Mouse (Mus musculus): ENCODE results near the gene Neil1.

Neil1 gene

DNA sequence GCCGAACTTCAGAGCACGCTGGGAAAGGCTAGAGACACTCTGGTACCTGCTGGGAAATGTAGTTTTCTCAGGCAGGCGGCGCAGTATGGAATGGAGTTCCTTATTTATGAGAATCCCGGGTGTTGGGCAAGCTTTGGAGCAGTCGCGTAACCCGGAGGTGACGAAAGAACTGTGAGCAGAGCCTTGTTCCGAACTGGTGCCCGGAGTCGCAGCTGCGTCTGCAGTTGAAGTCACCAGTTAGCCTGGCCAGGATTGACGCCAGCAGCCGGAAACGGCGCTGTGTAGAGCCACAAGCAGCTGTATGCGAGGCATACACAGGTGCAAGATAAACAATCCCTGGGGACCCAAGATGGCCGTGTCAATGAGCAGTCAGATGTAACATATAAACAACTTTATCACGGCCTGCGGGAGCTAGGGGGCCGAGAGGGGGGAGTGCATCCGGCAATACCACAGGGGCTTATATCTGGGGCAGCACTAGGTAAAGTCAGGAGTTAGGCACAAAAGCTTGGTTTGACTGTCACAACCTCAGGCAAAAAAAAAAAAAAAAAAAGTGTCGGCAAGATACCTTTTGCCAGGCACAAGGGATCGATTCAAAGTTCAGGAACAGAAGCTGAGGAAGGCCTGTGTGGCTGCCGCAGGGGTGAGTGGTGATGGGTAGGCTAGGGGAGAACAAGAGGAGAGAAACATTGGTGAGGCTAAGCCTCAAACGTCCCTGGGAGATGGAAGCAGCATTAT lies at the start of gene Neil1:
TSS of gene Neil1 (minus strand) at position 162 of the 735 bp plus-strand sequence.
- ChIA-PET POLR2A (interaction anchor here (0.5 to 10.1 kb wide), 46 partner anchors 9 to 1724 kb away, joined by 3 to 165 read pairs (median 4); partner anchors contain the start of genes Commd4 (in 4 of the 4), Man2c1 (in 3 of the 4), Rpp25 (in 2 of the 4) and Sin3a (in 2 of the 4)), CTCF (interaction anchor here (0.6 to 2.3 kb wide), 12 partner anchors 13 to 499 kb away, joined by 3 to 10 read pairs (median 3); partner anchors contain the start of gene Man2c1 (in 1 of the 4))

DNA sequence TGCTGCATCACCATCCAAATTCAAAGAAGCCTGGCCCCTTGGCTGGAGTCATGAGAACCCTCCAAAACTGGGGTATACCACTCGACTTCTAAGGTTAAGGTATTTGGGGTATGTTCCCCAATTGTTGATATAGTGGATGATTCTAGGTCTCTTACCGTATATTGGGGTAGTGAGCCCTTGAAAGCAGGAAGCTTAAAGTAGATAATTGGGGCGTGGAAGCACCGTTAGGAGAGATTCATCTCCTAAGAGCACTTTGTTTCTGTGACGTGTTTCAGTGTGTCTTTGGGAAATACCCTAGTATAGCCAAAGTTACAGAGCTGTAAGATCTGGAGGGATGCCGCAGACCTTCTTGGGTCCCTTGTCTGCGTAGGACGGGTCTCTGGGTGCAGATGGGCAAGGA lies 49.3 kb upstream of the Neil1 start:
- POLR2A ChIA-PET, result interaction anchor here in 2 of 4 experiments (0.6 to 1.5 kb wide), 2 partner anchors 10 to 155 kb away, joined by 3 read pairs; no protein-coding TSS in a partner anchor

DNA sequence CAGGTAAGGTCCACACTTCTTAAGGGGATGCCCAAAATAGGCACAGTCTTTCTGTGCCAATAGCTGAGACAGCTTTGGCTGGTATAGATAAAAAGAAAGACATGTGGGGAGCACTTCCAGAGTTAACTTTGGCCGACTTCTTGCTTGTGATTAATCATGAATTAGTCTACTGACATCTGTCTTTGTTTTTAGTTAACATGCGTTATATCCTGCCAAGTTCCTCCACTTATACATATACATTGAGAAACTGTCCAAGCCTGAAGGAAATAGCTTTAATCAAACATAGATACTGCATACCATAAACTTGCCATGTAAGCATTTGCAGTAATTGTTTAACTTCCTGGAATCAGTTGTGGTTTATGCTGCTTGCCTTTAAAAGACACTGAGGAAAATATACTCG lies 48.6 kb upstream of the Neil1 start:
- ChIA-PET CTCF (interaction anchor here in 1 of 4 experiments (0.6 kb wide), 1 partner anchor 62 kb away, joined by 3 read pairs; no protein-coding TSS in a partner anchor), POLR2A (interaction anchor here in 1 of 4 experiments (0.5 kb wide), 1 partner anchor 86 kb away, joined by 5 read pairs; no protein-coding TSS in a partner anchor)

More for the DNA sequence above, 49.3 kb upstream of the Neil1 start:
- CTCF ChIA-PET, result no interaction called here

GRCm38 (mm10) chr9:57168411-57168810 lies 20.3 kb upstream of the Neil1 start:
- POLR2A ChIA-PET, result no interaction called here
- CTCF ChIA-PET, result interaction anchor here in 1 of 4 experiments (0.6 kb wide), 1 partner anchor 107 kb away, joined by 5 read pairs; no protein-coding TSS in a partner anchor

GRCm38 (mm10) chr9:57166173-57166572 lies 18.1 kb upstream of the Neil1 start:
- CTCF ChIA-PET, result no interaction called here
- POLR2A ChIA-PET, result interaction anchor here in 3 of 4 experiments (0.9 to 1.4 kb wide), 4 partner anchors 17 to 78 kb away, joined by 3 to 5 read pairs (median 4); partner anchors contain the start of gene Man2c1 (in 1 of the 3)

DNA sequence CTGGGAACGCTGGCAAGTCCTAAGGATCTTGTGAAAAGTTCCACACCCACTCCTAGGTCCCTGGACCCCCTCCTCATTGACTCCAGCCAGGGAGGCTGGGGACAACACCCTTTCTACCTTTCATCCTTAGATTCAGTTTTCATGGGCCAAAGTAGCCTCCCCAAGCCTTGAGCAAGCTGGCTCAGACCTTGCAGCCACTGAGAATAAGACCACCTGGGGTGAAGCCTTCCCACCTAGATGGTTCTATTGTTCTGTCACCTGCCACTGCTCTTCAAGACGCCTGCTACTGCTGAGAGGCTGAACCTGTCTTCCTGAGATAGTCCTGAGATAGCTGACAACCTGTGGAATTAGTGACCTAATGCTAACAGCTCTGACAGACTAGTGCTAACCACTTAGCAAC lies 15.0 kb upstream of the Neil1 start:
- POLR2A ChIA-PET, result interaction anchor here (0.7 to 8.8 kb wide), 23 partner anchors 7 to 601 kb away, joined by 3 to 67 read pairs (median 4); partner anchors contain the start of genes Neil1 (in 2 of the 4), Man2c1 (in 1 of the 4), Rpp25 (in 1 of the 4) and Snupn (in 1 of the 4)
- CTCF ChIA-PET, result interaction anchor here (0.6 to 1.8 kb wide), 8 partner anchors 43 to 360 kb away, joined by 3 to 16 read pairs (median 4); no protein-coding TSS in a partner anchor

DNA sequence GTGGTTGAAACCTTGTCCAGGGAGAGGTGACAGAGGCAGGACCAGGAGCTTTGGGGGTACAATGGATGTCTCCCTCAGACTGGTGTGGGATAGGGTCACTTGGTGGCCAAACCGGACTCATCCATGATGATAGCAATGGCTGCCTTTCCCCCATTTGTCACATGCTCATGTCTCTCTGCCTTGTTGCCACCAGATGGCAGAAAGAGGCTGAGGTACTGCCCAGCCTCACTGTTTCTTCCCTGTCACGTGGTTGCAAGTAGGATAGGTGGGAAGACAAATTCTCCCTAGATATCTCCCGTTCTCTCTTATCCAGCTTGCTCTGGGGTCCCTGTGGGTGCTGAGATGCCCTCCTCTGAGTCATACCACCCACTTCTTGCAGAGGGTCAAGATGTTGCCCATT lies 14.4 kb upstream of the Neil1 start:
- ChIA-PET CTCF (interaction anchor here (0.6 to 1.8 kb wide), 10 partner anchors 14 to 379 kb away, joined by 3 to 7 read pairs (median 4); partner anchors contain the start of gene Snx33 (in 1 of the 4)), POLR2A (interaction anchor here in 3 of 4 experiments (0.6 to 8.8 kb wide), 16 partner anchors 10 to 276 kb away, joined by 3 to 67 read pairs (median 4); partner anchors contain the start of genes Neil1 (in 2 of the 3), Imp3 (in 1 of the 3), Man2c1 (in 1 of the 3) and Snupn (in 1 of the 3))

GRCm38 (mm10) chr9:57158506-57158905 lies 10.4 kb upstream of the Neil1 start:
- POLR2A ChIA-PET, result interaction anchor here (0.5 to 8.8 kb wide), 26 partner anchors 9 to 383 kb away, joined by 3 to 67 read pairs (median 4); partner anchors contain the start of genes Neil1 (in 4 of the 4), Man2c1 (in 3 of the 4), Snupn (in 2 of the 4) and 1700017B05Rik (in 1 of the 4)
- CTCF ChIA-PET, result interaction anchor here (0.5 to 1.5 kb wide), 5 partner anchors 13 to 267 kb away, joined by 3 to 5 read pairs (median 3); no protein-coding TSS in a partner anchor

DNA sequence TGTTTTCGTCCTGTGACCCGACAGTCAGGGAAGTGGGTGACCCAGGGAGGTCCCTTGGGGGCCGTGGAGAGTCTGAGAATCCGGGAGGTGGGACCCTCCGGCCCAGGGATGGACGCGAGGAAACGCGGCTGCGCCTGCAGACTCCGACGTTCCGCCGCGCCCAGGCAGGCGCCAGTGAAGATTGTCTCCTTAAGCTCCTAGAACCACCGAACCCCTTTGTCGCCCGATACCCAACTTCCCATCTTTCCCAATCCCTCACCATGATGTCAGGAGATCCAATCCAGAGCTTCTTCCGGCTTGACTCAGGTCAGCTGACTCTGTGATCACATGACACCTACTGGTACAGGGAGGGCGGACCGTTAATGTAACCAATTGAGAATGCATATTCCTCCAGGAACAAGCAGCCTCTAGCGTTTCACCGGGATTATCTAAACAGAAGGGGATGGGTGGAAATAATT lies 9.9 kb upstream of the Neil1 start, which contains the start of gene Commd4:
TSS of gene Commd4 (minus strand) at position 319 of the 458 bp plus-strand sequence.
- ChIA-PET POLR2A (interaction anchor here (0.5 to 8.8 kb wide), 30 partner anchors 9 to 1066 kb away, joined by 3 to 67 read pairs (median 4); partner anchors contain the start of genes Neil1 (in 4 of the 4), Man2c1 (in 3 of the 4), Snupn (in 2 of the 4) and 1700017B05Rik (in 1 of the 4)), CTCF (interaction anchor here (0.5 to 1.5 kb wide), 7 partner anchors 13 to 267 kb away, joined by 3 to 5 read pairs (median 3); no protein-coding TSS in a partner anchor)

- POLR2A ChIA-PET, result interaction anchor here (0.6 to 8.8 kb wide), 28 partner anchors 8 to 1067 kb away, joined by 3 to 67 read pairs (median 4); partner anchors contain the start of genes Neil1 (in 4 of the 4), Man2c1 (in 2 of the 4), Snupn (in 2 of the 4) and 1700017B05Rik (in 1 of the 4)
- CTCF ChIA-PET, result interaction anchor here in 3 of 4 experiments (0.6 to 1.5 kb wide), 7 partner anchors 26 to 266 kb away, joined by 3 to 4 read pairs (median 3); partner anchors contain the start of gene Snx33 (in 1 of the 3)
Measured at GRCm38 (mm10) chr9:57157499-57157898, 9.4 kb upstream of the Neil1 start.

DNA sequence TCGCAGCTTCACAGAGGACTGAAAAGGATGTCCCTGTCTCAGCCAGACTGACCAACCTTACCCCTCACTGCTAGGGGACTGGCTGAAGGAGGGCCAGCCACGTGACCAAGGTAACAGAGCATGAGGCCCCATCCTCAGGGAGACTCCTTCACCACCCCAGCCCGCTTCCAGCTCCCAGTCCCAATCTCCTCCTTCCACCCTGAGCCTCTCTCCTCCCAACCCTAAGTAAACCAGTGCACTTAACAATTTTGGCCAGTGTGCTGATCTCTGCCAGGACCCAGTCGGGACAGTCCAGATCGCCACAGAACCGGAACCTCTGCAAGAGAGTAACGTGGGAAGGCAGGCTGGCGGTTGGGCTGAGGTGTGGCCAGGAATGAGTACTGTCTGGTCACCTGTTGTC lies 8.7 kb upstream of the Neil1 start:
- POLR2A ChIA-PET, result interaction anchor here in 2 of 4 experiments (0.6 to 8.8 kb wide), 14 partner anchors 8 to 353 kb away, joined by 3 to 67 read pairs (median 7); partner anchors contain the start of genes Man2c1 (in 2 of the 2), Neil1 (in 2 of the 2) and Imp3 (in 1 of the 2)
- CTCF ChIA-PET, result interaction anchor here in 2 of 4 experiments (0.9 to 1.3 kb wide), 2 partner anchors 26 to 229 kb away, joined by 3 read pairs; partner anchors contain the start of gene Snx33 (in 1 of the 2)

GRCm38 (mm10) chr9:57156383-57156782 lies 8.3 kb upstream of the Neil1 start:
- ChIA-PET POLR2A (interaction anchor here in 3 of 4 experiments (0.6 to 8.8 kb wide), 15 partner anchors 7 to 354 kb away, joined by 3 to 67 read pairs (median 5); partner anchors contain the start of genes Man2c1 (in 2 of the 3), Neil1 (in 2 of the 3), 1700017B05Rik (in 1 of the 3) and Rpp25 (in 1 of the 3)), CTCF (interaction anchor here in 2 of 4 experiments (1.2 to 1.3 kb wide), 2 partner anchors 25 to 26 kb away, joined by 3 to 4 read pairs; partner anchors contain the start of gene Man2c1 (in 1 of the 2))

DNA sequence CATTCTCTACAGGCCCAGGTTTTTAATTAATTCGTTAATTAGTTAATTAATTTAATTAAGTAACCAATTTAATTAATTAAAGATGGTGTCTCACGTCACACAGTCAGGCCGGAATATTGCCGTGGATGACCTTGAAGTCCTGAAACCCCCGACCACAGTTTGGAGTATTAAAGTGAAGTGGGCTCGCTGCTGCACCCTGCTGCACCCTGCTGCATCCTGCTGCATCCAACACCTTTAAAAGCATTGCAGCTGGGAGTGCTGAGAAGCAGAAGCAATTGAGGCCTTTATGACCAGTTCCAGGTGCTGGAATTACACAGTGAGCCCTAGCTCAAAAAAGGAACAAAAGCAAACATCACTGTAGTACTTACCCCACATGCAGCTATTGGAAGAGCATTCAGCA lies 4.2 kb upstream of the Neil1 start:
- ChIA-PET CTCF (interaction anchor here in 2 of 4 experiments (0.7 to 1.4 kb wide), 4 partner anchors 16 to 516 kb away, joined by 3 to 6 read pairs (median 4); no protein-coding TSS in a partner anchor), POLR2A (interaction anchor here in 3 of 4 experiments (0.6 to 2.2 kb wide), 7 partner anchors 9 to 117 kb away, joined by 3 to 11 read pairs (median 5); partner anchors contain the start of gene Man2c1 (in 1 of the 3))

DNA sequence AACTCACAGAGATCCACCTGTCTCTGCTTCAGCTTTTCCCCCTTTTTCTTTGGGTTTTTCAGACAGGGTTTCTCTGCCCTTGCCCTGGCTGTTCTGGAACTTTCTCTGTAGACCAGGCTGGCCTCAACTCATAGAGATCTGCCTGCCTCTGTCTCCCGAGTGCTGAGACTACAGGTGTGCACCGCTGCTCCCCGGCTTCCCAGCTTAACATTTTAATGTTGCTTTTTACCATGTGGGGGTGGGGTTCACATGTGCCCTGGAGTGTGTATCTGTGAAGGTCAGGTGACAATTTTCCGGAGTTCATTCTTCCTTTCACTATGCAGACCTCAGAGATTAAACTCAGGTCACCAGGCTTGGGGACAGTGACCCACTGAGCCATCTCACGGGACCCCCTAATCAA lies 2.1 kb upstream of the Neil1 start:
- ChIA-PET CTCF (interaction anchor here in 2 of 4 experiments (0.6 to 1.0 kb wide), 2 partner anchors 19 to 283 kb away, joined by 3 to 5 read pairs; no protein-coding TSS in a partner anchor), POLR2A (interaction anchor here (0.5 to 10.1 kb wide), 22 partner anchors 7 to 354 kb away, joined by 3 to 165 read pairs (median 5); partner anchors contain the start of genes Commd4 (in 3 of the 4), Man2c1 (in 3 of the 4), Sin3a (in 3 of the 4) and 1700017B05Rik (in 1 of the 4))

GRCm38 (mm10) chr9:57149021-57149420 lies 916 bp upstream of the Neil1 start:
- ChIA-PET POLR2A (interaction anchor here (0.6 to 10.1 kb wide), 34 partner anchors 8 to 614 kb away, joined by 3 to 165 read pairs (median 5); partner anchors contain the start of genes Commd4 (in 3 of the 4), Man2c1 (in 3 of the 4), Rpp25 (in 2 of the 4) and Sin3a (in 2 of the 4)), CTCF (interaction anchor here (0.6 to 2.3 kb wide), 7 partner anchors 12 to 351 kb away, joined by 3 to 10 read pairs (median 4); partner anchors contain the start of gene Man2c1 (in 1 of the 4))

DNA sequence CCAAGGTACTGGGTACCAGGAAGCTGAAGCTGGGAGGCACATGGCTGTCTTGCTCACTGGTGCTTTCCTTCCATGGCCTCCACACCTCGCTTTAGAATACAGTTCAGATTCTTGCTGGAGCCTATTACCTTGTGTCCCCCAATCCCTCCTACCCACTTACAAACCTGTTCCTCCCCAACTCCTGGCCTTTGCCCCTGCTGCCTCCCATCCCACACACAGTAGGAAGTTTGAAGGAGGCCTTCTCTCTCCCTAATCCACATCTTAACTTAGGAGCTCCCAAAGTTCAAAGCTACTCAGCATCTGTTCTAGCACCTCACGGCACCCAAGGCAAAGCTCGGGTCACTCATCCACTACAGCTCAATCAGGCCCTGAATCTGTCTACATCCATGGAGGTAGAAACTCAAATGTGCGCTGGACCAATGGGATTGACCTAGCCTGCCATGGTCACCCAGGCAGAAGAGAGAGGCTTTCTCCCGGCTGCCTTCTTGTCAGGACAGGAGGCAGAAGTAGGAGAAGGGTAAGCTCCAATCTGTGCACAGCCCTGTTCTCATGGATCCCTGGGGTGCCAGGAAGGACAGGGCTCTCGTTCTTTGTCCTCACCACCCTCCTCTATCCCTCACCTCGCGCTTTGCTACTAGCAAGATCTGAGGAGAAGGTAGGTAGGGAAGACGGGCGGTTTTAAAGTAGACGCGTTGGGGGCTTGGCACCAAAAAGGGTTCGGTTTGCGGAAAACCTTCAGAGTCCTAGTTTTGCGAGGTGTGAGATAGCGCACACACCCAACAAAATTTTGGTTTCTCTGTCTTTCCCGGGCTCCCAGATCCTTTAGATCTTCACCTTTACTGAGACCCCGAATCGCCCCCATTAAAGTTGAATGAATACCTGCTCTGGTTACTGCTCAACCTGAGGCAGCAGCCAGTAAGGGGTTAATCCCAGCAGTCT lies 631 bp downstream of the Neil1 start:
- CTCF ChIA-PET, result interaction anchor here (0.5 to 2.3 kb wide), 9 partner anchors 16 to 389 kb away, joined by 3 to 10 read pairs (median 5); partner anchors contain the start of gene Man2c1 (in 1 of the 4)
- POLR2A ChIA-PET, result interaction anchor here (0.6 to 10.1 kb wide), 42 partner anchors 8 to 356 kb away, joined by 3 to 165 read pairs (median 4); partner anchors contain the start of genes Commd4 (in 4 of the 4), Man2c1 (in 3 of the 4), Rpp25 (in 2 of the 4) and Sin3a (in 2 of the 4)
